Mouse (Mus musculus): ENCODE results near the gene Cdk10.
A peak's percentile ranks its signal among the peaks of the same experiment; 100 is the strongest.
"Not testable (repeated sequence)": the region's sequence is repeated elsewhere in the genome, so short reads cannot be mapped to it uniquely, and the experiment has no call there.

The Cdk10 gene

DNA sequence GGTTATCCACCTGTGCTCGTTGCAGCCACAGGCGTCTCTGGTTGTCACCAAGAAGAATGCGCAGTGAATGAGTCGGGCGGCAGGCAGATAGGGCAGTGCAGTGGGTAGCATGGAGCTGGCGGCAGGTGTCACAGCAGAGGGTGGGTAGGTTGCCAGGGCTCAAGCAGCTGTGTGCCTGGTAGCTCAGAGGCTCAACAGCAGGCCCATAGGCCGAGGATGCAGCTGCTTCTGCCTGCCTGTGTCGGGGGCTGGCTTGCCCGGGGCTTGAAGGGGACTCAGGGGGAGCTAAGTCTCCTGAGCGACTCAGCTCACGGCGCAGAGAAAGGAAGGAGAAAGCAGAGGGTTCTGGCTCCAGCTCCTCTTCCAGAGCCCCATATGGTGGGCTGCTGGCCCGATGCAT is 8.7 kb downstream of the Cdk10 start:
- DNase-seq (ENCODE audit: low read depth, low spot score) = no peak

DNA sequence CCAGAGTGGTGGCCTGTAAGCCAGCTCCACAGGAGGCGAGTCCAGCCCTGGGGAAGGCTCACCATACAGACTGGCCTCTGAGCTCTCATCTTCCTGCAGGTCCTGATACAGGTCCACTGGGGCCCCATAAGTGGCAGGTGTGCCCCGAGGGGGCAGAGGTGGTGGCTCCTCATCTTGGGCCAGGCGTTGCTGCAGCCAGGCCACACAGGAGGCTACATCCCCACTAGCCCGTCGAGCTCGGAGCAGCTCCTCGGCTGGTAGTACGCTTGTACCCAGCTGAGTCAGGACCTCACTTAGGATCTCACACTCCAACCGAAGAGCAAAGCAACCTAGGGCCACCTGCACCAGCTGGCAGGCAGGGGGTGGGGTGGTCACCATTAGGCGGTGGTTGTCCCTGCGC is 9.1 kb downstream of the Cdk10 start:
- no peak for DNase-seq (ENCODE audit: low read depth, low spot score)

DNA sequence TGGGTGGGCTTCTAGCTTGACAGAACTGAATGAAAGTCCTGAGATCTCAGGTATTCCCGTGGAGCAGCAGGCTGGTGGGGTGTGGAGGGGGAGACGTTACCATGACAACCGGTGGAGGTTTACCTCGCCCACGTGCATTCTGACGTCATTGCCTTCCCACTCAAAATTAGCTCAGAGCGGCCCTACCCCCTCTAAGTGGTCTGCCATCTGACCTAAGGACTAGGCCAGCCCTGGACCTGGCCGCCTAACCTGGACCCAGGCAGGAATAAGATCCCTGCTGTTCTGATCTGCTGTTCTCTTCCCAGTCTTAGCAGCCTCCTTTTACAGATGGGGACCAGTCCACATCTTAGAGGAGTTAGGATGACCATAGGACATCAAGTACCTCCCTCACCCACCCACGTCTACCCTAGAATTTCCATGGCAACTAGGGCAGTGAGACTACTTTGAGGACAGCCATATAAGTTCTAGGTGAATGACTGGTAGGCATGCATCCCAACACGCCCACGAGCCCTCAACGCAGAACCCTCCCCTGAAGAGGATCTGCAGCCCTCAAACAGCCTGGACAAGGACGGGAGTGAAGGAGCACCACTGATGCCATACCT is 10.4 kb downstream of the Cdk10 start:
- DNase-seq (ENCODE audit: low read depth, low spot score) = peak; percentile 23

DNA sequence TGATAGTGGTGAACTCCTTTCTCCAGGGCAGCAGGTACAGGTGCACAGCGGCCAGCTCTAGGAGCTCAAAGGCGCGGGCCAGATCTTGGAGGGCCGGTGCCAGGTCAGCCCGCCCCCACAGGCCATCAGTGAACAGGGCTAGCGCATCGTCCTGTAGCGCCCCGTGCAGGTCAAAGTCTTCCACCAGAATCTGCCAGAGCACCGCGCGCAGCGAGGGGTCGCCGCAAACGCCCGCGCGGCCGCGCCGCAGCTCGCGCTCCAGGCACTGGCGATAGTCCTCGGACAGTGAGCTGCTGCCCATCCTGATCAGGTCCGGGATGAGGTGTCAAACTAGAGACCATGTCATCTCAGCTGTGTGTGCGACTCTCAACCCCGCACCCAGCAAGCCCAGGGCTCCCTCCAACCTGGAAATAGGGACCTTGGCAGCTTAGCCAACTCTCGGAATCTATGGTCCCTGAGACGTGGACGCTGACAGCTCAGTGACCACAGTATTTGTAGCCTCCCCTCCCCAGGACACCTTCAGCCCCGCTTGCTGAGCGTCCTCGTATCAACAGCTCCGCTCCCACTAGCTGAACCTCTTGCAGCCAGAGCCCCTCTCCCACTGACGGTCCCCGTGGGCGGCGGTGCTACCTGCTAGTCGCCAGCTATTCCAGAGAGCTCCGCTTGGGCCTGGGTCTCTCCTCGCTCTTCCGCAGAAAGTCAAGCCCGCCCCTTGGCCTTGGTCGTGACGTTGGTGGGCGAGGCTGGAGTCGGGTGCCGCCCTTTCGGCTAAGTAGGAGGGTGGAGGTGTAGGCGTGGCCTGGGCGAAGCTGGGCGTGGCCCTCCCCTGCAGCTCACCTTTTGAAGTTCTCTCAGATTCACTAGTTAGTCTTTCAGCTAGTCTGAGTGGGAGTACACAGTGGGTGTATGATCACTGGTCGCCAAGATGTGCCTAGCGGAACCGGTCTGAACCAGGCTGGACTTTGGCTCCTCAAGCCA is 11.2 kb downstream of the Cdk10 start, which contains the start of gene Spata2l:
Gene Spata2l, minus strand, starts transcription at position 714 of the 978 bp plus-strand sequence.
- peak; percentile 89 for DNase-seq (ENCODE audit: low read depth, low spot score)

DNA sequence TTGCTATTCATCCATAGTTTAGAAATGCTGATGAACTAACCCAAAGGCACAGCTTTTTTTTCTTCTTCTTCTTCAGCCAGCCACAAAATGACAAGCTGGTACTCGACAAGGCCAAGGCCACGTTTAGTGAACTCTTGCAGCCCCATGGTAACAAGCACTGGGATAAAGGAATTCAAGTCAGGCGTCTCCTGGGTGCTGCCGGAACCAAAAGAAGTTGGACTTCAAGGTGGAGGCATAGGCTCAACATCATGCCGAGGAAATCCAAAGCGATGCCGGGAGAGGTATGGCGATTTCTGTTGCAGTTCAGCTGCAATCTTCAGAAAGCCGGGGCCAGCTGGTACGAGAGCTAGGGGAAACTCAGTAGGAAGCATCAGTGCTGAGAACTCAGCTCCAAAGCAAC is 14.8 kb downstream of the Cdk10 start:
- no peak for DNase-seq (ENCODE audit: low read depth, low spot score)

DNA sequence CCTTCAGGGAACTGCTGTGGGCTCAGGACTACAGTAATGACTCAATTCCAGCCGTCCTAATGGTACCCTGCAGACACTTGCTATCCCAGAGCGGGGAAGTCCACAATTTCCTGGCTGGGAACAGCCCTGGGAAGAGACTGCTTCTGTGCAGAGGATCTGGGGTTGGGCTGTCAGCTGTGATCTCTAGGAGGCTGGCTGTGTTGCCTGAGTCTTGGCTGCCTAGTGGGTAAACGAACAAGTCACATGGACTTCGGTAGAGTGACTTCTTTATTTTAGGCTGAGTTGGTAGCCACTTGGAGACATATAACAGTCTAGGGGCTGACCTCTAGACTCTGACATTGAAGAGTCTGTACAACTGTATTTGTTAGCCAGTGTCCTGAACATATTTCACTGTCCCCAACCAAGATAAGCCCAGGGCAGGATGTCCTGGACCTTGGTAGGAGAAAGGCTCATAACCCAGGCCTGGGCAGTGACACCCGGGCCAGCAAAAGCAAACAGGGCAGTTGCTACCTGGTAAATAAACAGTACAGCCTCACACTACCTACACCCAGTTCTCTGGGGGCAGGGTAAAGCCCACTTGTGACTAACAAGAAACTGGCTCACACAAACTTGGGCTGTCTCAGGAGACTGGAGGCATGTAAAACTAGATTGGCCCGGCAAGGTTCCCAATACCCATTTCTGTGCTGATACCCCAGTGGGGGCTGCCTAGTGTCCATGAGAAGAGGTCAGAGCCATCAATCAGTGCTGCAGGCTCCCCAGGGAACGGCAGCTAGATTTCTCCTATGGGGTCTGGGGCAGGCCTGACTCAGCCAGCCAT is 17.7 kb downstream of the Cdk10 start:
- DNase-seq (ENCODE audit: low read depth, low spot score) = no peak

DNA sequence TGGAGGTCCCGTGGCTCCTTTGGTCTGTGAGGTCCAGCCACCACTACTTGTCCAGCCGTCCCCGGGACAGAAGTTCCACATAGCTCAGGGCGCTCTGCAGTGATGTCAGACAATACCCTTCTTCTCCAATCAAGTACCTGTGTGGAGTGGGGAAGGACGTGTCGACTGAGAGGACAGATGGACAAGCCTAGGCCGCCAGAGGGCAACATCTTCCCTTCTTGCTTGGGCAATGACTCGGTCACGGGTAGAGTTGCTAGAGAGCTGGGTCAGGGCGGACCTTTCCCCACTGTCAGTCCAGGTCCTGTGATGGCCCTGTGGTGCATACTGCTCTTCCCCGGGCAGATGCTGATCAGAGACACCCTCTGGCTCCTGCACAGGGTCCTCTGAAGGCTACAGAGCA is 18.4 kb downstream of the Cdk10 start:
- DNase-seq (ENCODE audit: low read depth, low spot score) = no peak

DNA sequence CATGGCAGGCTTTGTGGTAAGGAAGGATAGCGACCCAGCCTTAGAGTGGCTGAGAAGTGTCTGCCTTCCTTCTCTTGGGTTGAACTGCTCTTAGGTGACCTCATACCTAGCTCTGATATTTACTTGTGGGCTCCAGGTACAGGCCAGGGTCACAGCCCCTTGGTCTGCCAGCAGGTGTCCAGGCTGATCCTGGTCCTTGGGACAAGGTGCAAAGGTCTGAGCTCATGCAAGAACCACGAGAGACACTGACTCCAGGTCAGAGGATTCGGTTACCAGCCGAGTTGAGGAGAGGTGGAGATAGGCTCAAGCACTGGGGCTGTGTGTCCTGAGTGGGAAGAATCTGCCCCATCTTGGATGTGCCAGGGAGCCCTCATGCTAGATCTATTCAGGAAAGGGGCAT is 19.7 kb downstream of the Cdk10 start:
- no peak for DNase-seq (ENCODE audit: low read depth, low spot score)

DNA sequence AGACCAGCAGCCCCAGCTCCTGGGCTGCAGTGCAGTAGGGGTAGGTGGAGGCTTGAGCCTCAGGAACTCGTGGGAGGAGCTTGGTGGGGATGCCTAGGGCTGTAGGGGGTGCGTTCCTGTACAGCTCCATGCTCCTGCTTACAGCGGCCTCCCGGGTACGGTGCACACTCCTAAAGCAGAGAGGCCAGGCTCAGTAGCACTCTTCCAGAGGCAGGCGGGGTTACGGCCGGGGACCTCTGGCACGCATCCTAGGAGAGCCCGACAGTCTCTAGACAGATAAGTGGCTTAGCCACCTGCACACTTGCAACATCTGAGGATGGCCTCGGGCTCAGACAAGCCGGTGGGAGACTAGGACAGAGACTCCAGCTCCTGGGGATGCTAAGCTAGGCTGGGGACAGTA is 20.9 kb downstream of the Cdk10 start:
- DNase-seq (ENCODE audit: low read depth, low spot score) = no peak

DNA sequence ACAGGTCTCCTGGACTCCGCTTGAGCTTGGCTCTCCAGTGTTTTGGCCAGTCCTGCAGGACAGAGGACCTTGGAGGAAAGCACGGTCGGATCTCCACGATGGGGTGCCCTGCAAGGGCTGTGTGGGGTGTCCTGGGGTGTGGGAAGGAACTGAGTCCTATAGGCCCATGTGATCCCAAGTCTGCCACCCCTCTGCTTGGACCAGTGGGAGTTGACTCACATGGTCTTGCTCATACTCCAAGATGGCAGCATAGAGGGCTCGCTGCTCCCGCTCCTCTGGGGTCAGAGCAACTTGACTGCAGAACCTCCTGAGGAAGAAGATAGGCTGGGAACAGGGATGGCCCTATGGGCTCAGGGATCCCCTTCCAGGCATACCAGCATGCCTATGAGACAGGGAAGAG is 23.1 kb downstream of the Cdk10 start:
- no peak for DNase-seq (ENCODE audit: low read depth, low spot score)

DNA sequence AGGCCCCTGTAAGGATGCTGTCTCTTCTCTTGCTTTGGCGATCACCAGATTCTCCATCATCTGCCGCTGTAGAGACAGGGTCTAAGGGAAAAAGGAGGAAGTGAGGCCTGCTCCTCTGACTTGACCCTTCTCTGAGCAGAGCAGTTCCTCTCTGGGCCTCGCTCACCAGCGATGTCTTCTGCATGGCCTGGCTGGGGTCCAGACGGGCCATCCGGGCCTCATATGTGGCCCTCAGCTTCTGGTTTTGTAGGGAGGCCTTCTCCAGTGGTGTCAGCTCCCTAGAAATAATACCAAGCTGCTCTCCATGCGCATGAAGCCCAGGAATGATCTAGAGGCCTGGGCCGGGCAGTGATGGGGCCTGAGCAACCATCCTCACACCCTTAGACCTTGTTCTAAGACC is 24.0 kb downstream of the Cdk10 start:
- no peak for DNase-seq (ENCODE audit: low read depth, low spot score)

DNA sequence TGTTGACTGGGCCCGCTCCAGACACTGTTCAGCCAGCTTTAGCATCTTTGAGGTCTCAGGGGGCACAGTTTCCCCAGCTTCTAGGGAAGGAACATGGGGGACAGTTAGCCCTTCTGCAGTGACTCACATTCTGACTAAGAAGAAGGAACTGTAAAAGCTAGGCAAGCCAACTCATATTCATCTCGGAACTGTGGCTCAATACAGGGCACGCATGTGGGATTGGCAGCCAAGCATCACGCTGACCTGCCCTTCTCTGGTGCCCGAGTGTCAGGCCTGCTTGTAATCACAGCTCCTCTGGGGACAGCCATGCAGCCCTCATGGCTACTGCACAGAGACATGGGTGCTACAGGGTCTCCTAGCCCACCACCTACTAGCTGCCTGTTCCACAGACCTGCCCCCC is 26.3 kb downstream of the Cdk10 start:
- no peak for DNase-seq (ENCODE audit: low read depth, low spot score)

DNA sequence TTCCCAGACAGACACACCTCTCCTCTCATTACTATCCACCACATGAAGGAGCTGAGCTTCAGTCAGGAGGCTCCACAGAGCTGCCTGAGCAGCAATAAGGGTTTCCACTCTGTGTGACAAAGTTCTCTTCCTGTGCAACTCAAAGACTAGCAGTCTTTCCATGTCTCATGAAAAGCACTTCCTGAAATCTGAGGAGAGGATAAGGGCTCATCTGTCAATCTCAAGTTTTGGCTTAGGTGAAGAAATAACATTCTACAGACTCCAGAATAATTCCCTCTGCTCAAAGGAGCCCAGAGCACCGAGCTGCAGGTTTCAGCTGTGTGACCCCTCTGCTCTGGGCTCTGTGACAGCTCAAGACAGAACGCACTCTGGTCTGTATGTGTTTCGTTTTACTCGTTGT is 28.3 kb downstream of the Cdk10 start:
- no peak for DNase-seq (ENCODE audit: low read depth, low spot score)

DNA sequence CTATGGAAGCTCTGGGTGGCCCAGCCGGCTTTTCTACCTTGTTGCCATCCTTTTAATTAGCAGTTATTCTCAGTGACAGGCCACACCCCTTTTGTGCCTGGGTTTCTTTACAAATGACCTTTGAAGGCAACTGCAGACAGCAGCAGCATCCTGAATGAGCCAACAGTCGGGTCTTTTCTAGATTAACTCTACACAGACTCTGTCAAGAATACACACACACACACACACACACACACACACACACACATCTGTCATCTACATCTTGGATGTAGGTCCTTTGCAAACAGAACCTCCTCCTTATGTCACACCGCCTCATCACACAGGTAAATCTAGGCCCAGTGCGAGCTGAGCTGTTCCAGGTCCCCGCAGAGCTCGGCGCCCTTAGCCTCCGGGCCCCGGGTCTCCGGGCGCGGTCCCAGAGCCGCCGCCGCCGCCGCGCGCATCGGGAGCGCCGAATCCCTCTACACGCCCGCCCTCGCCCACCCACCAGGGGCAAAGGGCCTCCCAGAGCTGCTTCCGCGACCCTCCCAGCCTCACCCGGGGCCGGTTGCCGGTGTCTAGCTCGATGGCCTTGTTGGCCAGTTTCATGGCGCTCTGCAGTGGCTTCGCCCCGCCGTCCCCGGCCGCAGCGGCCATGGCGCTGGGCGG is 28.9 kb downstream of the Cdk10 start:
- DNase-seq (ENCODE audit: low read depth, low spot score) = no peak

DNA sequence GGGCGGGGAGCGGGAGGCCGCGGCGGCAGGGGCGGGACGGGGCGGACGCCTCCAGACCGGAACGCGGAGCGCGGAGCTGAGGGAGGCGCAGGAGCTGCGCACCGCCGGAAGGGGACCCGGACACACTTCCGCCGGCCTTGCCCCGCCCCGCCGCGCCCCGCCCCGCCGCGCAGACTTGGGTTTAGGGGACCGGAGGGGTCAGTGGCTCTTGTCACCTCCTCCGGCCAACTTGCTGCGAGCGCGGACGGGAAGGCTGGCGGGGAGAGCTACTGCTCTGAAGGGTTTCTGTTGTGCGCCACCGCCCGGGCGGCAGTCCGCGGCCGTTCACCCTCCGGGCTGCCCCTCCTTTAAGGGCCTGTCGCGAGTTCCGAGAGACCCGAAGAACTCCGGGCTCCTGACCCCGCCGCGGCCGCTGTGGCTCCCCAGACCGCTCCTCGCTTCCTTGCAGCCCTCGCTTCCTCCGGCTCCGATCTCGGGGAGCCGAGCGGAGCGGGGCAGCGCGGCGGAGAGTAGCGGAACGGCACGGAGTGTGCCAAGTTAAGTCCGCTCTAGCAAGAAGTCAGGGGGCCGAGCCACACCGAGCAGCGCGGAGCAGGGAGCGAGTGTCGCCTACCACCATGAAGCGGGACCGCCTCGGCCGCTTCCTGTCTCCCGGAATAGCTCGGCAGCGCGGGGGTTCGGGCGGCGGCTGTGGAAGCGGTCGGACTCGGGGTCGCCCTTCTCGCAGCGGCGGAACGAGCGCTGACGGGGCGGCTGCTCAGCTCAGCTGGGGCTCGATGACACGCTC is 29.6 kb downstream of the Cdk10 start, which contains the start of the genes Zfp276 and Vps9d1:
Gene Zfp276, plus strand, starts transcription at position 97 of the 787 bp plus-strand sequence.
Gene Vps9d1, minus strand, starts transcription at position 250 of the 787 bp plus-strand sequence.
- DNase-seq (ENCODE audit: low read depth, low spot score) = peak; percentile 74

DNA sequence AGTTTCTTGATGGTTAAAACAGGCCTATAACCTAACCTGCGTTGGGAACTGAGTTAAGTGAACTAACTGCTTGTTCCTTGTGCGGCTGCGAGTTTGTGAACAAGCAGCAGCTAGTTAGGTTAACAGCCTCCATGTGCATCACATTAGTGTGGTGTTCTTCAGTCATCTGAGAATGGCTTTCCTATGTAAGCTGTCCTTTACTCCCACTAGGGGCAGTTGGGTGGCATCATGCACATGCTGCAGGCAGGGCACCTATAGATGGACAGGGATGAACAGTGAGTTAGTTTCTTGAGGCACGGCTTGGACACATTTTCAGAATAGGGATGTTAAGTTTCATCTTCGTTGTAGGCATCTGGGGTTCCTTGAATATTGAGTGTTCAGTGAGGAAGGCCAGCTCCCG is 30.5 kb downstream of the Cdk10 start:
- DNase-seq (ENCODE audit: low read depth, low spot score) = no peak

DNA sequence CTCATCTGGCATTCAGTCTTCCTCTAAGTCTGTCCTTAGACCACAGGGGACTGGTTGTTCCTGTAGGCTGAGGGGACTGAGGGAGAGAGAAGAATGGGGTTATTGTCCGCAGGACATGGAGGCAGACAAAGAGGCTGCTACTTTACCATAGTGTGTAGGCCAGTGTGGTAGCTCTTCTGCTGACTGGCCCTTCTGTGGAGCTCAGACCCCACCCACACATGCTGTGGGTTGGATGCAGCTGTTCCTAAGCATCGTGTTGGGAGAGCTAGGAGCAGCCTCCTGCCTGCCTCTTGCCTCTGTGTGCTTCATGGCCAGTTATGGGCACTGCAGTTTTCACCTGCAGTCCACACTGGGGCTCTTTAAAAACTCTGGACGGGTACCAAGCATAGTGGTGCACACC is 32.5 kb downstream of the Cdk10 start:
- no peak for DNase-seq (ENCODE audit: low read depth, low spot score)

DNA sequence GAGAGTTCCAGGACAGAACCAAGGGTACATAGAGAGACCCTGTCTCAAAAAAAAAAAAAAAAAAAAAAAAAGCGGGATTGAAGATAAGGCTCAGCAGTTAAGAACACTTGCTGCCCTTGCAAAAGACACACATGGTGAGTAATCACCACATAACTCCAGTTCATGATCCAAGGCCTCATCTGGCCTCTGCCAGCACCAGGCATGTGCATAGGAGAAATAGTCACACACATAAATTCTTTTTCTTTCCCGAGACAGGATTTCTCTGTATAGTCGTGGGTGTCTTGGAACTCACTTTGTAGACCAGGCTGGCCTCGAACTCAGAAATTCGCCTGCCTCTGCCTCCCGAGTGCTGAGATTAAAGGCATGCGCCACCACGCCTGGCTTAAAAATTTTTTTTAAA is 33.0 kb downstream of the Cdk10 start:
- not testable (repeated sequence) for DNase-seq (ENCODE audit: low read depth, low spot score)

DNA sequence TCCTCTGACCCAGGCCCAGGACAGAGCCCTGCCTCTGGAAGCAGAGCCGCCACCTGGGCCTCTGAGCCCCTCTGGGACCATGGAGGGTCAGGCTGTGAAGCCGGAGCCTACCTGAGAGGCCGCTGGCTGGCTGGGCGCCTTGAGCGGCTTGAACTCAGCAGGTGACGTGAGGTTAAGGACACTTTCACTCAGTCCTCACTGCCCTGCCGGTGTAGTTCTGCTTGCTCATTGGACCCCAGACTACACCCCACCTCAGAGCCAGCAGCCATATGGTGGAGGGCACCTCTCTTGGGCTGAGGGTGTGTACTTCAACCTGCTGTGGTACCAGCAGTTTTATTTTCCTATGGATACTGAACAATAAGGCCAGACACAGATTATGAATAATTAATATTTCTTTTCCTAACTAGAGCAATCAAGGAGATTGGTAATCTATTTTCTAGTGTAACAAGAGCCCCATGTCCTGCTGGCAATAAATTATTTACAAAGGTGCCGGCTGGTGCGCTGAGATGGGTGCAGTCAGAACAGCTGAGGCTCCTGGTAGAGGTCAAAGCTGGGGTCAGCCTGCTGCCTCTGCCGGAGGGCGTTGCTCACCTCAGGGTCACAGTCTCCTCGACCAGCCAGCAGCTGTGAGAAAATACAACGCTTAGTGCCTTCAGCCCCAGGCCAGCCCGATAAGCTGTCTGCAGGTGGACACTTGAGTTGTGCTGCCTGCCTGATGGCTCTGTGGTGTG is 43.4 kb downstream of the Cdk10 start:
- no peak for DNase-seq (ENCODE audit: low read depth, low spot score)

DNA sequence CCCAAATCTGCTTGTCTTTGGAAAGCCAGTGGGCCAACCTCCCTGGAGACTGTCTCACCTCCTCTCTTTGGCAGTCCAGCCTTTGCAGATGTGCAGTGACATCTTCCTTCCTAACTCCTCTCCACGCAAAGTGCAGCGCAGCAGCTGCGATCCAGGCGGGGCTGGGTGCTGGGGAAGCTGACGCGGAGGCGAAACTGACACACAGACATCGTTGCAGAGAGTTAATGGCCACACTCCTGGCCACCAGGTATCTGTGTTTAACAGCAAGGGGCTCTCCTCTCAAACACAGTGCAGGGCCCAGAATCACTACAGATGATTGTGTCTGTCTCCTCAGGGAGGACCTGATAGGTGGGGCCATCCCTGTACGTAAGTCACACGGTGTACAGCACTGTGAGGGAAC is 46.5 kb downstream of the Cdk10 start:
- DNase-seq (ENCODE audit: low read depth, low spot score) = no peak
